Mouse (Mus musculus): ENCODE data around the gene Slc1a2. TPM values are rescaled to one million over a fixed set of nuclear protein-coding genes. Genes with fewer than 3 reads are reported as not detected.

Gene Slc1a2
- total and polyA plus RNA-seq, 3 experiments = 1.3 to 1.6 (median 1.3) TPM

- Histone ChIP-seq H3K27ac (ENCODE audit: insufficient read depth, low read depth) (no peak overlapping the region), H3K4me3 (replicated peaks in 1 of 3; ENCODE audit: low read depth in 2 of 3, low read length in 2 of 3, poor library complexity in 1 of 3) (no peak overlapping the region), H3K27me3 (replicated peaks) (no peaks in the 10 kb centered on the region), H3K79me2 (replicated peaks; ENCODE audit: control insufficient read depth, extremely low read depth, insufficient read depth, poor library complexity, severe bottlenecking) (no peaks in the 10 kb centered on the region; the same call in 1 of the 2 replicates), H3K4me1 (ENCODE audit: control insufficient read depth in 1 of 2, insufficient read depth in 2 of 2) (peaks cover 5 to 10% of the 10 kb centered on the region in 2 experiments; a peak in 3 of 4 replicates), H3K9ac (ENCODE audit: insufficient read depth, low read depth) (no peak overlapping the region), H3K4me2 (ENCODE audit: insufficient read depth, low read depth, poor library complexity, severe bottlenecking) (peak overlapping the region; percentile 30; the same call in 1 of the 2 replicates), H3K9me3 (replicated peaks; ENCODE audit: low read length) (peaks cover 5% of the 10 kb centered on the region), H3K36me3 (replicated peaks in 1 of 2; ENCODE audit: control insufficient read depth in 1 of 2, insufficient read depth in 1 of 2, low read length in 1 of 2) (no peaks in the 10 kb centered on the region)
- in situ Hi-C loops (cut with MboI; ENCODE audit: low pct_ligation_motif_present, low pct_unique_long_range_greater_than_20kb, low sequenced_read_pairs) (loop anchor here (10.0 kb wide), 1 partner anchor 66 kb away; no protein-coding TSS in a partner anchor), dilution Hi-C loops (cut with MboI; ENCODE audit: extremely low pct_ligation_motif_present, extremely low pct_unique_long_range_greater_than_20kb, low sequenced_read_pairs) (no loop called here)
- TF ChIP-seq CTCF (conservative IDR thresholded peaks at IDR 0.05 in 1 of 2, IDR thresholded peaks at IDR 0.05 in 1 of 2; ENCODE audit: low read depth in 2 of 2, low read length in 2 of 2) = peak in 1 of 2 experiments; percentile 45; a peak in 2 of 4 replicates
- TF ChIP-seq JUND (conservative IDR thresholded peaks at IDR 0.05; ENCODE audit: low read depth, low read length) = no peak
- peak; percentile 27; the same call in 1 of the 2 replicates for TF ChIP-seq SMC3 (IDR thresholded peaks at IDR 0.05; ENCODE audit: low read depth, low read length)
- TF ChIP-seq RAD21 (IDR thresholded peaks at IDR 0.05; ENCODE audit: low read depth, low read length) = peak; percentile 37
- TF ChIP-seq MYC (IDR thresholded peaks at IDR 0.05; ENCODE audit: low read depth, low read length) = no peak
- DNase-seq (ENCODE audit: extremely low read depth) = no peak
Measured at GRCm38 (mm10) chr2:102661052-102661451, 2.6 kb downstream of the Slc1a2 start.

- no peak overlapping the region for H3K9ac ChIP-seq (ENCODE audit: insufficient read depth, low read depth)
- H3K27me3 ChIP-seq (replicated peaks) = no peaks in the 10 kb centered on the region
- H3K4me2 ChIP-seq (ENCODE audit: insufficient read depth, low read depth, poor library complexity, severe bottlenecking) = no peak overlapping the region
- no peaks in the 10 kb centered on the region; the same call in 1 of the 2 replicates for H3K79me2 ChIP-seq (replicated peaks; ENCODE audit: control insufficient read depth, extremely low read depth, insufficient read depth, poor library complexity, severe bottlenecking)
- DNase-seq (ENCODE audit: extremely low read depth) = no peak
- TF ChIP-seq USF1 (IDR thresholded peaks at IDR 0.05; ENCODE audit: low read depth, low read length) (no peak), NELFE (IDR thresholded peaks at IDR 0.05; ENCODE audit: low read depth, low read length) (no peak), EP300 (IDR thresholded peaks at IDR 0.05; ENCODE audit: low read length) (no peak), PAX5 (IDR thresholded peaks at IDR 0.05; ENCODE audit: low read length) (no peak), TBP (conservative IDR thresholded peaks at IDR 0.05; ENCODE audit: low read depth, low read length) (no peak), UBTF (IDR thresholded peaks at IDR 0.05; ENCODE audit: low read depth, low read length) (no peak), GABPA (IDR thresholded peaks at IDR 0.05; ENCODE audit: insufficient replicate concordance, low read depth, low read length) (no peak), SIN3A (IDR thresholded peaks at IDR 0.05; ENCODE audit: low read length) (no peak), BHLHE40 (IDR thresholded peaks at IDR 0.05; ENCODE audit: low read depth, low read length) (no peak), MYC (IDR thresholded peaks at IDR 0.05; ENCODE audit: low read depth, low read length) (no peak), KAT2A (IDR thresholded peaks at IDR 0.05; ENCODE audit: insufficient replicate concordance, low read length) (no peak), ZMIZ1 (IDR thresholded peaks at IDR 0.05; ENCODE audit: low read depth, low read length) (no peak), CHD1 (IDR thresholded peaks at IDR 0.05; ENCODE audit: low read depth, low read length) (no peak), E2F4 (IDR thresholded peaks at IDR 0.05; ENCODE audit: insufficient replicate concordance, low read depth, low read length) (no peak), MAX (IDR thresholded peaks at IDR 0.05; ENCODE audit: low read length) (no peak), POLR2AphosphoS2 (IDR thresholded peaks at IDR 0.05; ENCODE audit: low read depth, low read length) (no peak), TCF12 (IDR thresholded peaks at IDR 0.05; ENCODE audit: low read depth, low read length) (no peak), MAZ (IDR thresholded peaks at IDR 0.05; ENCODE audit: low read depth, low read length) (no peak), ELF1 (IDR thresholded peaks at IDR 0.05; ENCODE audit: low read depth, low read length) (no peak)
- peaks cover 4 to 5% of the 10 kb centered on the region in 2 experiments; a peak in 2 of 4 replicates for H3K4me1 ChIP-seq (ENCODE audit: control insufficient read depth in 1 of 2, insufficient read depth in 2 of 2)
- no peak overlapping the region for H3K4me3 ChIP-seq (replicated peaks in 1 of 3; ENCODE audit: low read depth in 2 of 3, low read length in 2 of 3, poor library complexity in 1 of 3)
- in situ Hi-C loops (cut with MboI; ENCODE audit: low pct_ligation_motif_present, low pct_unique_long_range_greater_than_20kb, low sequenced_read_pairs) (loop anchor here (10.0 kb wide), 1 partner anchor 68 kb away; no protein-coding TSS in a partner anchor), dilution Hi-C loops (cut with MboI; ENCODE audit: extremely low pct_ligation_motif_present, extremely low pct_unique_long_range_greater_than_20kb, low sequenced_read_pairs) (no loop called here)
- H3K36me3 ChIP-seq (replicated peaks in 1 of 2; ENCODE audit: control insufficient read depth in 1 of 2, insufficient read depth in 1 of 2, low read length in 1 of 2) = no peaks in the 10 kb centered on the region
- no peak overlapping the region for H3K27ac ChIP-seq (ENCODE audit: insufficient read depth, low read depth)
- peaks cover 5% of the 10 kb centered on the region for H3K9me3 ChIP-seq (replicated peaks; ENCODE audit: low read length)
Measured at GRCm38 (mm10) chr2:102662911-102663310, 4.5 kb downstream of the Slc1a2 start.
